In the genomic region with DNA sequence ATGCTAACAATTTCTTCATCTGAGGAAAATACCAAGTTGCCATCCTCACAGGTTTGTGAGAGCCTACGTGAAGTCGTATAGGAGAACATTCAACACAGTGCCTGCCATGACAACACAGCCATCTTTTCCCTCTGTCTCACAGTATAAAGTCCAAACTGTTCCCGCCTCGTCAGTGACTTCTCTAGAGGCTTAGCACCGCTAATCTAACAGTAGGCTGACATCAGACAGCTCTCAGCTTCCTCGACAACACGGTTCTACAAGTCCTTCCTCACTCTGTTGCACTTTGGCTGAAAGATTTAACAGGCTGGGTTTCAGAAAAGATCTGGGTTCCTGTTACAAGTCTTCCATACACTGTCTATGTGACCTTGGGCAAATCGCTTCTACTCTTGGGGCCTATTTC, we compare ENCODE assay signal across 8 mouse cellular contexts. TPM values are rescaled to one million over a fixed set of nuclear protein-coding genes. Genes with fewer than 3 reads are reported as not detected.
A peak's percentile ranks its signal among the peaks of the same experiment; 100 is the strongest.
DNase-seq lines count a peak whose midpoint lies in the region; ATAC-seq and TF ChIP-seq lines count a peak whose summit lies in the region.

No protein-coding gene starts in this region.

- no peak for ATAC-seq in lung, postnatal 0 days
- no peak for ATAC-seq in forebrain, embryonic 12.5 days (ENCODE audit: low FRiP score)
- no peak for ATAC-seq in limb, embryonic 14.5 days (ENCODE audit: low FRiP score, low read depth)
- peak; percentile 49; the same call in 1 of the 2 replicates for ATAC-seq in stomach, postnatal 0 days (ENCODE audit: low FRiP score, low TSS enrichment)

- no peaks in the 10 kb centered on the region for H3K27me3 ChIP-seq in lung, postnatal 0 days (replicated peaks; ENCODE audit: insufficient read depth, low read length)
- peaks cover 7% of the 10 kb centered on the region; the same call in 1 of the 2 replicates for H3K27me3 ChIP-seq in forebrain, embryonic 12.5 days
- no peaks in the 10 kb centered on the region for H3K27me3 ChIP-seq in limb, embryonic 14.5 days (ENCODE audit: control insufficient read depth, insufficient read depth, low read length)
- no peaks in the 10 kb centered on the region for H3K27me3 ChIP-seq in stomach, postnatal 0 days (ENCODE audit: control insufficient read depth, insufficient read depth, low read length)

- peak overlapping the region; percentile 72 for H3K4me2 ChIP-seq in lung, postnatal 0 days (replicated peaks; ENCODE audit: low read depth, low read length)
- H3K4me2 ChIP-seq in forebrain, embryonic 12.5 days: peak overlapping the region; percentile 83
- peak overlapping the region; percentile 63 for H3K4me2 ChIP-seq in limb, embryonic 14.5 days (replicated peaks; ENCODE audit: low read depth, low read length, severe bottlenecking)
- H3K4me2 ChIP-seq in stomach, postnatal 0 days (replicated peaks; ENCODE audit: low read depth): peak overlapping the region; percentile 70

- no peak for DNase-seq in lung, postnatal 0 days (ENCODE audit: low spot score)
- DNase-seq in lung, postnatal 14 days: no peak
- DNase-seq in limb, embryonic 14.5 days (ENCODE audit: low spot score): no peak
- peak; percentile 20 for DNase-seq in stomach, postnatal 0 days (ENCODE audit: low spot score)
- DNase-seq in embryo, embryonic 9.5 days (ENCODE audit: extremely low spot score): no peak
- DNase-seq in thymus, postnatal 10 days (ENCODE audit: low spot score in 2 of 2): no peak
- no peak for DNase-seq in lung, postnatal 25 days (ENCODE audit: low spot score)

- 53% methylated on average over 8 of the region's 8 CpGs for WGBS in lung, postnatal 0 days
- 76% methylated on average over 8 of the region's 8 CpGs for WGBS in forebrain, embryonic 12.5 days
- 73% methylated on average over 8 of the region's 8 CpGs for WGBS in limb, embryonic 14.5 days
- WGBS in stomach, postnatal 0 days: 54% methylated on average over 8 of the region's 8 CpGs

- TF ChIP-seq EP300 in lung, postnatal 0 days (IDR thresholded peaks at IDR 0.05): no peak
- TF ChIP-seq EP300 in stomach, postnatal 0 days (optimal IDR thresholded peaks at IDR 0.05): no peak

- TF ChIP-seq POLR2A in limb, embryonic 14.5 days (IDR thresholded peaks at IDR 0.05; ENCODE audit: borderline replicate concordance, extremely low read depth, insufficient read depth, insufficient read length): no peak

- H3K4me3 ChIP-seq in lung, postnatal 0 days (ENCODE audit: low read depth, low read length): peak overlapping the region; percentile 64
- peak overlapping the region; percentile 80 for H3K4me3 ChIP-seq in forebrain, embryonic 12.5 days (replicated peaks)
- H3K4me3 ChIP-seq in limb, embryonic 14.5 days (replicated peaks; ENCODE audit: low read length): peak overlapping the region; percentile 86
- peak overlapping the region; percentile 72 for H3K4me3 ChIP-seq in stomach, postnatal 0 days (ENCODE audit: low read depth, low read length)

- H3K9me3 ChIP-seq in lung, postnatal 0 days (ENCODE audit: low read length): no peaks in the 10 kb centered on the region
- no peaks in the 10 kb centered on the region for H3K9me3 ChIP-seq in forebrain, embryonic 12.5 days
- H3K9me3 ChIP-seq in limb, embryonic 14.5 days (ENCODE audit: control insufficient read depth, low read length): no peaks in the 10 kb centered on the region
- H3K9me3 ChIP-seq in stomach, postnatal 0 days (ENCODE audit: control insufficient read depth, low read length): no peaks in the 10 kb centered on the region

- H3K36me3 ChIP-seq in lung, postnatal 0 days (ENCODE audit: insufficient read depth, low read length): peaks cover 5% of the 10 kb centered on the region; the same call in 1 of the 2 replicates
- H3K36me3 ChIP-seq in forebrain, embryonic 12.5 days (replicated peaks): peaks cover 10% of the 10 kb centered on the region
- H3K36me3 ChIP-seq in limb, embryonic 14.5 days (ENCODE audit: control insufficient read depth, insufficient read depth, low read length): peaks cover 19% of the 10 kb centered on the region
- H3K36me3 ChIP-seq in stomach, postnatal 0 days (ENCODE audit: control insufficient read depth, insufficient read depth, low read length): no peaks in the 10 kb centered on the region

- H3K27ac ChIP-seq in lung, postnatal 0 days (ENCODE audit: low read length): peak overlapping the region; percentile 44; the same call in 1 of the 2 replicates
- no peak overlapping the region for H3K27ac ChIP-seq in forebrain, embryonic 12.5 days
- H3K27ac ChIP-seq in limb, embryonic 14.5 days (replicated peaks; ENCODE audit: low read depth, low read length): no peak overlapping the region
- no peak overlapping the region for H3K27ac ChIP-seq in stomach, postnatal 0 days (replicated peaks)

- H3K4me1 ChIP-seq in lung, postnatal 0 days (ENCODE audit: insufficient read depth, low read depth, low read length): no peaks in the 10 kb centered on the region
- H3K4me1 ChIP-seq in forebrain, embryonic 12.5 days: peaks cover 11% of the 10 kb centered on the region
- peaks cover 12% of the 10 kb centered on the region; the same call in 1 of the 2 replicates for H3K4me1 ChIP-seq in limb, embryonic 14.5 days (ENCODE audit: control insufficient read depth, insufficient read depth, low read length)
- H3K4me1 ChIP-seq in stomach, postnatal 0 days (replicated peaks; ENCODE audit: control insufficient read depth, insufficient read depth): peaks cover 3% of the 10 kb centered on the region; the same call in 1 of the 2 replicates

- no peak for TF ChIP-seq CTCF in lung, postnatal 0 days (IDR thresholded peaks at IDR 0.05)
- TF ChIP-seq CTCF in stomach, postnatal 0 days (IDR thresholded peaks at IDR 0.05; ENCODE audit: low read depth): no peak

- peak overlapping the region; percentile 73 for H3K9ac ChIP-seq in lung, postnatal 0 days (replicated peaks; ENCODE audit: low read depth)
- H3K9ac ChIP-seq in forebrain, embryonic 12.5 days: peak overlapping the region; percentile 72
- H3K9ac ChIP-seq in limb, embryonic 14.5 days (ENCODE audit: low read depth, low read length, severe bottlenecking): peak overlapping the region; percentile 83
- H3K9ac ChIP-seq in stomach, postnatal 0 days (ENCODE audit: low read length): peak overlapping the region; percentile 88

RNA-seq across cellular contexts. Expression of a gene that starts 1.0 kb away (rescaled TPM):
- 202 and 228 TPM in 2 replicates for polyA plus RNA-seq in lung, postnatal 0 days (2015; fragmentation: Nextera tagmentation; extraction: Ambion mirVana)
- polyA plus RNA-seq in forebrain, embryonic 12.5 days (2016; fragmentation: Nextera tagmentation; extraction: Ambion mirVana): 161 and 169 TPM in 2 replicates
- polyA plus RNA-seq in limb, embryonic 14.5 days (2012; rRNA removed): 83.0 and 103 TPM in 2 replicates
- polyA plus RNA-seq in limb, embryonic 14.5 days (2014; fragmentation: Nextera tagmentation; extraction: Ambion mirVana): 218 and 221 TPM in 2 replicates
- polyA plus RNA-seq in stomach, postnatal 0 days (2015; fragmentation: Nextera tagmentation; extraction: Ambion mirVana): 237 and 242 TPM in 2 replicates

RNA-seq across cellular contexts. Expression of a gene that starts 1.1 kb away (rescaled TPM):
- polyA plus RNA-seq in lung, postnatal 0 days (2015; fragmentation: Nextera tagmentation; extraction: Ambion mirVana): 5.3 and 6.7 TPM in 2 replicates
- polyA plus RNA-seq in forebrain, embryonic 12.5 days (2016; fragmentation: Nextera tagmentation; extraction: Ambion mirVana): 0.69 and 1.3 TPM in 2 replicates
- 0.19 and 0.46 TPM in 2 replicates for polyA plus RNA-seq in limb, embryonic 14.5 days (2012; rRNA removed)
- not detected in 2 replicates for polyA plus RNA-seq in limb, embryonic 14.5 days (2014; fragmentation: Nextera tagmentation; extraction: Ambion mirVana)
- polyA plus RNA-seq in stomach, postnatal 0 days (2015; fragmentation: Nextera tagmentation; extraction: Ambion mirVana): not detected in 2 replicates

RNA-seq across cellular contexts. Expression of a gene that starts 57.0 kb away (rescaled TPM):
- polyA plus RNA-seq in lung, postnatal 0 days (2015; fragmentation: Nextera tagmentation; extraction: Ambion mirVana): 1.7 and 2.0 TPM in 2 replicates
- 21.9 and 34.2 TPM in 2 replicates for polyA plus RNA-seq in forebrain, embryonic 12.5 days (2016; fragmentation: Nextera tagmentation; extraction: Ambion mirVana)
- 2.0 and 2.2 TPM in 2 replicates for polyA plus RNA-seq in limb, embryonic 14.5 days (2012; rRNA removed)
- 1.2 and 1.3 TPM in 2 replicates for polyA plus RNA-seq in limb, embryonic 14.5 days (2014; fragmentation: Nextera tagmentation; extraction: Ambion mirVana)
- polyA plus RNA-seq in stomach, postnatal 0 days (2015; fragmentation: Nextera tagmentation; extraction: Ambion mirVana): 0.41 and 0.79 TPM in 2 replicates
